Mouse (Mus musculus): ENCODE data around the gene Bicra. TPM values are rescaled to one million over a fixed set of nuclear protein-coding genes. Genes with fewer than 3 reads are reported as not detected.

Bicra gene
- total and polyA plus RNA-seq, 3 experiments = 9.4 to 26.2 (median 10.4) TPM

DNA sequence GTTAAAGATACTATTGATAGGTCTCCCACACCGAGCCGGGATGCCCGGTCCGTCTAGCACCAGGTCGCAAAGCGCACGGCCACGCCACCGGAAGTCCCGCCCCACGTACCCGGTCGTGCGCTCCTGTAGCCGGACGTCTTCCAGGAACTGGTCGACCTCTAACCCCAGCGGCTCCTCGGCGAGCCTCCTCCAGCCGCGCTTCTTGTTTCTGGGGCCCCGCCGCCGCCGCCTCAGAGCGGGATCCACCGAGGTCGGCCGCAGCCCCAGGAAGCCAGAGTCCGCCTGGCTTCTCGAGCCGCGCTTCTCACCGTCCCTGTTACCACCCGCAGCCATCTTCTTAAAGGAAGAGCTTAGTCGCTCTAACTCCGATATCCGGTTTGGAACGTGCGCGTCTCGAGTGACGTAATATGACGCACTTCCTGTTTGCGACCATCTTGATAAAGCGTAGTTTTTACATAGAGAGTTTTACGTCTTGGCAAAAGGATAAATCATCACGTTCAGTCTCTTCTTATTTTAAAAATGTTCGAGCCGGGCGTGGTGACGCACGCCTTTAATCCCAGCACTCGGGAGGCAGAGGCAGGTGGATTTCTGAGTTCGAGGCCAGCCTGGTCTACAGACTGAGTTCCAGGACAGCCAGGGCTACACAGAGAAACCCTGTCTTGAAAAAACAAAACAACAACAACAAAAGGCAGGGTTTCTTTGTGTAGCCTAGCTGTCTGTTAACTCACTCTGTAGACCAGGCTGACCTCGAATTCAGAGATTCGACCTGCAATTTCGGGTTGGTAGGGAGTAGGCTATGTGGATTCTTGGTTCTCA is 101.8 kb downstream of the Bicra start, which contains the start of gene Nop53:
Gene Nop53, minus strand, starts transcription at position 354 of the 816 bp plus-strand sequence.
- DNase-seq = peak; percentile 95

DNA sequence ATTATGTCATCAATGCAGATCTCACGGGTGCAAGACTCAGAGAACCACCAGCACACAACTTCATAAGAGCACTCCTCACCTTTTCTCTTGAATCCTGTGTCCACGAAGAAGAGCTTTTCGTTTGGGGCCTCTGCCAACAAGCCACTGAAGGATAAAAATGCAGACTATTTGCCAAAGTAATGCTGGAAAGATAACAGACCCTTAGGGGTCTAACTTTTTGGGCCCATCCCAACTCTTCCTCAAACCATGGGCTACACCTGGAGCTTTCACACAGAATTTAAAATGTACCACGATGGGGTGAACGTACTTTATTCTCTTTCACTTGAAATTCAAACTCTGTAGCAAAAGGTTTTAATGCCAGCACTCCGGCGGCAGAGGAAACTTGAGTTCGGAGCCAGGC is 102.5 kb downstream of the Bicra start:
- no peak for DNase-seq

DNA sequence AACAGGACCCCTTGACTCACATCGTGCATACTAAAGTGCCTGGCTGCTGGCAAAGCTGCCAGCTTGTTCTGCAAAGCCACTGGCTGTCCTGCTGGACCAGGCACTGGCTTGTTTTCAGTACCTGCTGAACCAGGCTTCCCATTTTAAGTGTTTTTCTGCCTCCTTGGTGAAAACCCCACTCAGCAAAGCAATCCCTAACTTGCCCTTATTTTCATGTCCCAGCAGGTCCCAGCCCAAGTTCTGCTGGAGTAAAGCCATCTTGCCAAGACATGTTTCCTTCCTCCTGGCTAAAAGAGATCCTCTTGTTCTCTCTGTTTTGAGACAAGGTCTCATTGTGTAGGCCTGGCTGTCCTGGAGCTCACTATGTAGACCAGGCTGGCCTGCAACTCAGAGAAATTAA is 103.4 kb downstream of the Bicra start:
- DNase-seq = no peak

DNA sequence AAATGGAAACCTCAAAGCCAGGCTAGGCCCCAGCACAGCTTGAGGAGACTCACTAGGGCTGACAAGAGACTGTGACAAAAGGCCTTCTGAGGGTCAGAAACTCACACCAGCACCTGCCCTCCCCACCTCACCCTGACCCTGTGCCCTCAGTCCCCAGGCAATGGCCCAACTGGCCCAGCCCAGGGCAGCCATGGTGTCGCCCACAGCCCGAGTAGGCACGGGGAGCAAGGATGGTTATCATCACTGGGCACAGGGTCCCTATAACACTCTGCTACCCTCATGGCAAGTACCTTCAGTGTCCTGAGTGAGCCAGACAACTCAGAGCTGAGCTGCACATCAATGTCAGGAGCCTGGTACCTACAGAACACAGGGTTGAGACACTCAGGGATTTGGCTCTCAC is 109.1 kb downstream of the Bicra start:
- no peak for DNase-seq

DNA sequence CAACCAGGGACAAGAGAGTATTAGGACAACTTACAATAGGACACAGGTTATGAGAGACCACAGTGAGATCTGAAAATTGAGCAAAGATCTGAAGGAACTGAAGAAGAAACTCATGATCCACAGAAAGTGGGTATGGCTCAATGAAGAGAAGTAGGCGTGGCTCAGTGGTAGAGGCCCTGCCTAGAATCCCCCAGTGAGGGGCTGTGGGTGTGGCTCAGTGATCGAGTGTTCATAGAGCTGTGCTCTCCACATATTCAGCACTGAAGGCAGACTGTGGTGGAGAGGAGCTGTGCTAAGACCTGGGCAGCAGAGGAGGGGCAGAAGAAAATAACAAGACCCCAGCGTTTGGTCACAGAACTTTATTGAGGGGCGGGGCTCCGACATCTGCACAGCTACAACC is 110.2 kb downstream of the Bicra start:
- DNase-seq = no peak

DNA sequence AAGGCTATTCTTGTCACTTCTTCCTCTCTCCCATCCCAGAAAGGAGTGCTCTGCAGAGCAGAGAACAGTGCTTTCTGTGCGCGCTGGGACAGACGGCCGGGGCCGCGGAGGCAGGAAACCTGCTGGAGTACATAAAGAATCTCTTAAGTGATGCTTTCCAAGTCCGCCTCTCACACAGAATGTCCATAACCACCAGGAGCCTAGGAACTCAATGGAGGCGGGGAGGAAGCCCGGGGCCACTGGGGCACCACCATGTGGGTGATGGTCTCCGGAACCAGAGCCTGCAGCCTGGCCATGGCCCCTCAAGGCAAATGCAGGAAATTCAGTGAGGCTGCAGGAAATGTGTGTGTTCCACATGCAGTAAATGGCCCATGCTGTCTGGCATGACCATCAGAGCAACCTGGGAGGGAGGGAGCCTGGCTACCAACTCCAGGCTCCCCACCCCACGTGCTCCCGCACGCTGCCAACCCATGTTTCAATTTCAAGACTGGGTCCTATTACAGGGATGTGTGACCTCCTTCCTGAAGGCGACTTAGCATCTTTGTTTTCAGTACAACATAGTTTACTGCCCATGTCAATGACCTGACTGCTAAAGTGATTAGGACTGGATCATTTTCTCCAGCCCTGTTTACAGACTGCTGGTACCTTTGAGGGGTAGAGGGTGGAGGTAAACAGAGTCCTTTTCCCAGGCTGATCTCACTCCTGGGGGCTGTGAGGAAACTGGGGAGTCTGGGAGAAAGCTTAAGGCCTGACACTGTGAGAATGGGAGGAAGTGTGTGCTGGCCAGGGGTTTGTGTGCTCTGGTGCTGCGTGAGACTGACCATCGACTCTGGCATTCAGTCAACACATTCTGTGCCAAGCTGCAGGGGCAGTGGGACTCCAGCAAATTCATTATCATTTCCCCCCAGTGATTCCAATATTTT is 114.0 kb downstream of the Bicra start:
- DNase-seq = no peak

DNA sequence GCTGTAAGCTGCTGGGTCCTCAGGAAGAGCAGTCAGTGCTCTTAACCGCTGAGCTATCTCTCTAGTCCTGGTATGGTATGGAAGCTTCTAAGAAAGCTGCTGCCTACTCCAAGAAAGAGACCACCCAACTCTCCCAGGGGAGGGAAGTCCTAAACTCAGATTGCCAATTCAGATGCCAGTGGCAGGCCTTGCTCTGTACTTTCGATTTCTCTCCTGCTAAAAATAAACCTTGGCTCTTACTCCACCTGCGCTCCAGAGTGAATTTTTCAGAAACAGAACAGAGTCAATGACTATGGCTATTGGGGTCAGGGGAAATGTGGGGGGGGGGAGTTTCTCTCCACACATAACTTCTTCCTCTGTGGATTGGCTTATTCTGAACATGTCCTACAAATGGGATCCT is 116.1 kb downstream of the Bicra start:
- no peak for DNase-seq

DNA sequence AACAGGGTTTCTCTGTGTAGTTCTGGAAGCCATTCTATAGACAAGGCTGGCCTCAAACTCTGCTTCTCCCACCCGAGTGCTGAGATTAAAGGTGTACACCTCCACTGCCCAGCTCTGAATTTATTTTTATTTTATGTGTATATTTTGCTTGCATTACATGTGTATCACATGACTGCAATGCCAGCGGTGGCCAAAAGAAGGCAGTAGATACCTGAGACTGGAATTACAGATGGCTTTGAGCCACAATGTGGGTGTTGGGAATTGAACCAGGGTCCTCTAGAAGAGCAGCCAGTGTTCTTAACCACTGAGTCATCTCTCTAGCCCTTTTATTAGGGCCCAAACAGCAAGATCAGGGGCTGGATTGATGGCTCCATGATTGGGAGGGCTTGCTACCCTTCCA is 117.2 kb downstream of the Bicra start:
- DNase-seq = no peak

DNA sequence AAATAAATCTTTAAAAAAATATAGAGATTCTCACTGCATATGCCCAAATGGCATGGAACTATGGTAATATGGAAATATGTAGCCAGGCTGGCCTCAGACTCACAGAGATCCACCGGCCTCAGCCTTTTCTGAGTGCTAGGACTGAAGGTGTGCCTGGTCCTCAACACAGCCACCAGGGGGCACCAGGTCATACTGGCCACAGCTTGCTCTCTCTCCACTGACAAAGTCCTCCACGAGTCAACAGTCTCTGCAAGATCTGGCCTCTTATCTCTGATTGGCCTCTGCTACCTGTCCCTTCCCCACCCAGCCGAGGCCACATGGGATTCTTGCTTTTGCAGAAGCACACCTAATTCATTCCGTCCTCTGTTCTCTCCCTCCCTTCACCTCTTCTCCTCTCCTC is 117.8 kb downstream of the Bicra start:
- DNase-seq = peak; percentile 72

DNA sequence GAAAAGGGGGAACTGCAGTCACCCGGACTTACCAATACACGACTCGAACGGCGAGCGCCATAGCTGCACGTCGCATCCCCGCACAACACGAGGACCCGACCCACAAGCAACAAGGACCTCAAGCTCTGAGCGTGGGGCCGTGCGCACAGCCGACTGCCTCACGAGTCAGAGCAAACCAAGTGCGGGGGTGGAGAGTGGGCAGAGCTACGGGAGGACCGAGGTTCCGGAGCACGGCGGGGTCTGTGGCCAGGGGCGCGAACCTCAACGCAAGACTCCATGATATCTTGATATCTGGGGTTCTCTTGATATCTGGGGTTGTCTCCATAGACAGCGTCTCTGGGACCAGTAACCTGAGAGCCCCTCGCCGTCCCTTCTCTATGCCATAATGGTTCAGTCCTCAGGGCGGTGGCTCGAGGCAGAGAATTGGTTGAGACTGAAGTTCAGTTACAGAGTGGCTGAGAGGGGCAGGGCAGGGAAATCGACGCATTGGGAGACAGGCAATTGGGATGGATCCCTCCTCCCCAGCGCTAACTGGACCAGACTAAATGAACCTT is 125.4 kb downstream of the Bicra start, which contains the start of gene Selenow:
Gene Selenow, minus strand, starts transcription at position 183 of the 554 bp plus-strand sequence.
- peak; percentile 93 for DNase-seq

DNA sequence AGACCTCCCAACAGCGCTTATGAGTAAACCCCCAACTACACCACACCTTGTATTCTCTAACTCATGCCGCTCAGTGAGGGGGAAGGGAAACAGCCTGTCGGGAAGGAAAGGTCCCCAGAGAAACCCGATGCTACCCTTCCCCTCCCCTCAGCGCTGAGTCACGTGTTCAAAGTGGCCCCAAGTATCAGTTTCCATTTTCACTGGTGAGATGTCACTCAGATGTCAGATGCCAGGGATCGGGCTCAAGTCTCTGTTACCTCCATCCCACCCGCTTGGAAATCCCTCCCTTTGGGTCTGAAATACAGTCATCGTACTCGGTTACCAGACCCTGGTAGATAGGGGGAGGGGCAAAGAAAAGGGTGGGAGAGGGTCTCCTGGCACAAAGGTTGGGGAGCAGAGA is 125.9 kb downstream of the Bicra start:
- DNase-seq = no peak

Other genes starting within 250 kb of the Bicra start
- gene Obox6, start 208.2 kb downstream of the Bicra start, total RNA-seq (2021) = not detected
- gene Obox6, start 208.2 kb downstream of the Bicra start, polyA plus RNA-seq (2012; rRNA removed) = not detected in 2 replicates
- gene Crx, start 168.0 kb downstream of the Bicra start, total RNA-seq (2021) = not detected
- gene Crx, start 168.0 kb downstream of the Bicra start, polyA plus RNA-seq (2012; rRNA removed) = not detected in 2 replicates
- gene Crxos, start 165.3 kb downstream of the Bicra start, total RNA-seq (2021) = not detected
- gene Crxos, start 165.3 kb downstream of the Bicra start, polyA plus RNA-seq (2012; rRNA removed) = 0.04 TPM in 2 replicates
- gene Selenow, start 125.5 kb downstream of the Bicra start, total RNA-seq (2021) = 100 to 1,000 TPM; 158 to 238 TPM
- gene Selenow, start 125.5 kb downstream of the Bicra start, polyA plus RNA-seq (2012; rRNA removed) = 223 and 233 TPM in 2 replicates
- 100 to 1,000 TPM; 169 to 171 TPM for gene Nop53, start 101.8 kb downstream of the Bicra start, total RNA-seq (2021)
- 64.4 and 69.9 TPM in 2 replicates for gene Nop53, start 101.8 kb downstream of the Bicra start, polyA plus RNA-seq (2012; rRNA removed)
- 10 to 100 TPM; 40.2 to 87.6 TPM for gene Ehd2, start 80.4 kb downstream of the Bicra start, total RNA-seq (2021)
- 70.9 and 89.0 TPM in 2 replicates for gene Ehd2, start 80.4 kb downstream of the Bicra start, polyA plus RNA-seq (2012; rRNA removed)
- gene Zfp541, start 13.9 kb upstream of the Bicra start, total RNA-seq (2021) = under 1 TPM; 0.06 to 0.07 TPM
- 0.04 and 0.09 TPM in 2 replicates for gene Zfp541, start 13.9 kb upstream of the Bicra start, polyA plus RNA-seq (2012; rRNA removed)
- 100 to 1,000 TPM; 149 to 167 TPM for gene Napa, start 50.5 kb upstream of the Bicra start, total RNA-seq (2021)
- 316 and 381 TPM in 2 replicates for gene Napa, start 50.5 kb upstream of the Bicra start, polyA plus RNA-seq (2012; rRNA removed)
- gene Kptn, start 72.0 kb upstream of the Bicra start, total RNA-seq (2021) = 10 to 100 TPM; 16.8 to 20.0 TPM
- gene Kptn, start 72.0 kb upstream of the Bicra start, polyA plus RNA-seq (2012; rRNA removed) = 27.0 and 31.0 TPM in 2 replicates
- gene Slc8a2, start 81.9 kb upstream of the Bicra start, total RNA-seq (2021) = 1 to 10 TPM; 2.0 to 2.6 TPM
- 2.7 and 3.1 TPM in 2 replicates for gene Slc8a2, start 81.9 kb upstream of the Bicra start, polyA plus RNA-seq (2012; rRNA removed)
- gene Meis3, start 127.2 kb upstream of the Bicra start, total RNA-seq (2021) = 10 to 100 TPM; 11.5 to 13.8 TPM
- gene Meis3, start 127.2 kb upstream of the Bicra start, polyA plus RNA-seq (2012; rRNA removed) = 59.3 and 60.9 TPM in 2 replicates
- 10 to 100 TPM; 10.3 to 12.6 TPM for gene Dhx34, start 174.1 kb upstream of the Bicra start, total RNA-seq (2021)
- 37.1 and 44.3 TPM in 2 replicates for gene Dhx34, start 174.1 kb upstream of the Bicra start, polyA plus RNA-seq (2012; rRNA removed)
- gene C5ar2, start 196.2 kb upstream of the Bicra start, total RNA-seq (2021) = under 1 TPM; 0.52 to 0.59 TPM
- 0.43 and 0.71 TPM in 2 replicates for gene C5ar2, start 196.2 kb upstream of the Bicra start, polyA plus RNA-seq (2012; rRNA removed)
- gene C5ar1, start 211.6 kb upstream of the Bicra start, total RNA-seq (2021) = 10 to 100 TPM in 1 of 2 experiments, 1 to 10 TPM in 1; 5.7 to 10.4 TPM
- gene C5ar1, start 211.6 kb upstream of the Bicra start, polyA plus RNA-seq (2012; rRNA removed) = 7.1 and 9.0 TPM in 2 replicates
- gene Inafm1, start 225.7 kb upstream of the Bicra start, total RNA-seq (2021) = 10 to 100 TPM; 13.3 to 22.9 TPM
- gene Inafm1, start 225.7 kb upstream of the Bicra start, polyA plus RNA-seq (2012; rRNA removed) = 160 and 217 TPM in 2 replicates
- 10 to 100 TPM; 53.9 to 61.2 TPM for gene Ccdc9, start 238.9 kb upstream of the Bicra start, total RNA-seq (2021)
- 17.4 and 19.8 TPM in 2 replicates for gene Ccdc9, start 238.9 kb upstream of the Bicra start, polyA plus RNA-seq (2012; rRNA removed)

Measured in adrenal gland, adult 2 months (tissue).